Mouse (Mus musculus) midbrain, embryonic 15.5 days (tissue): ENCODE data around the gene H1foo. TPM values are rescaled to one million over a fixed set of nuclear protein-coding genes. Genes with fewer than 3 reads are reported as not detected.

Experiments used
- ATAC-seq: fragments of 200-750 bp; cut with Nextera tagmentation; replicated peaks from 2 replicates; pipeline ENCODE4 v1.8.0; 2017; ENCODE audit warnings: moderate TSS enrichment
- H3K27ac ChIP-seq: fragments of 300-500 bp; sonication (generic); 2 replicates; pipeline ENCODE4 v1.5.1; 2015; ENCODE audit warnings: mild to moderate bottlenecking, inconsistent platforms
- H3K27me3 ChIP-seq: fragments of 300-500 bp; sonication (generic); replicated peaks from 2 replicates; pipeline ENCODE4 v1.6.1; 2015; ENCODE audit warnings: inconsistent platforms
- H3K36me3 ChIP-seq: fragments of 300-500 bp; sonication (generic); replicated peaks from 2 replicates; pipeline ENCODE4 v1.6.1; 2015; ENCODE audit warnings: inconsistent platforms
- H3K4me1 ChIP-seq: fragments of 300-500 bp; sonication (generic); 2 replicates; pipeline ENCODE4 v1.6.1; 2015; ENCODE audit warnings: inconsistent platforms
- H3K4me2 ChIP-seq: fragments of 300-500 bp; sonication (generic); 2 replicates; pipeline ENCODE4 v1.6.1; 2015; ENCODE audit warnings: inconsistent platforms, mild to moderate bottlenecking, moderate library complexity
- H3K4me3 ChIP-seq: fragments of 300-500 bp; sonication (generic); 2 replicates; pipeline ENCODE4 v1.5.1; 2015; ENCODE audit warnings: mild to moderate bottlenecking, inconsistent platforms
- H3K9ac ChIP-seq: fragments of 300-500 bp; sonication (generic); 2 replicates; pipeline ENCODE4 v1.6.1; 2015; ENCODE audit warnings: mild to moderate bottlenecking, inconsistent platforms
- H3K9me3 ChIP-seq: fragments of 300-500 bp; sonication (generic); 2 replicates; pipeline ENCODE4 v1.6.1; 2016; ENCODE audit warnings: inconsistent platforms
- WGBS: fragments of 180-500 bp; shearing (Covaris S2); methylation state at CpG from one replicate; pipeline ENCODE4 v1.1.7; 2015; ENCODE audit warnings: mixed read lengths; 5-methylcytosine and 5-hydroxymethylcytosine counted together
- polyA plus RNA-seq: library from polyadenylated mRNA; unstranded; fragments of >200 nt; fragmentation: Nextera tagmentation; extraction: Ambion mirVana; gene quantifications from 2 replicates; pipeline ENCODE4 v1.2.1, GENCODE M21; 2015

Gene H1foo
- not detected in 2 replicates for polyA plus RNA-seq

DNA sequence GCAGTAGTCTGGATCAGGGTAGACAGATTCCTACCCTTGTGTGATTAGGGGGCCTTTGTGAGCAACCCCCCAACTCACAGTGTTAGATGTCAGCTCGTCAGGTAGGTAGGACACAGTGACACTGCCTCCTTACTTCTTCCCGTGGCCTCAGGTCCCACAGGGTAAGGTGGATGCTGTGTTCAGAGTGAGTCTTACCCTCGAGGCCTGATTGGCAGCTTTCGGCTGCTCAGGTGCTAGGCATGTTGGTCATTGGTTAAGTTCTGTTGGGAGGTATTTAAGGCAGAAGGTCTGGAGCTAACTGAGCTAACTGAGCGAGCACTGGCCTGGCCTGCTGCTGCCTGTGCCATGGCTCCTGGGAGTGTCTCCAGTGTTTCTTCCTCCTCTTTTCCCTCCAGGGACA lies at the start of gene H1foo:
H1foo (plus strand) TSS at position 301 of the 400 bp plus-strand sequence.
- ATAC-seq: no peak

DNA sequence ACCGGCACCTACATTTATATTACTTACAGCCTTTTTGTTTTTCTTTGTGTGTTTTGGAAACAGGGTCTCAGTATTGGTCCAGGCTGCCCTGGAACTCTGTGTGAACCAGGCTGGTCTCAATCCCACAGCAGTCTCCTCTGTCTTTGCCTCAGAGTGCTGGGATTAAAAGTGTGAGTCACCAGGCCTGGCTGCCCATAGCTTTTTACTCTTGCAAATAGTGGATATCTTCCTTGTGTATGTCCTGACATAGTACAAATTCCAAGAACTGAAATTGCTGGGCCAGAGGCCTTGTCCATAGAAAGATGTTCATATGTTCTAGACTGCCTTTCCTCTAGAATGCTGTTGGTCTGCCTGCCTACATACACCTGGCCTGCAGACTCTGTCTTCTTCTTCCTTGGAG lies 48.4 kb upstream of the H1foo start:
- no peak overlapping the region for H3K4me3 ChIP-seq
- H3K27ac ChIP-seq: no peak overlapping the region
- H3K9me3 ChIP-seq: no peaks in the 10 kb centered on the region
- no peak overlapping the region for H3K4me2 ChIP-seq
- no peaks in the 10 kb centered on the region; the same call in 1 of the 2 replicates for H3K27me3 ChIP-seq
- ATAC-seq: no peak
- no peak overlapping the region for H3K9ac ChIP-seq
- WGBS: 51% methylated on average over 1 of the region's 1 CpGs
- H3K4me1 ChIP-seq: peaks cover 13% of the 10 kb centered on the region
- H3K36me3 ChIP-seq: peaks cover 11% of the 10 kb centered on the region; the same call in 1 of the 2 replicates

More for the DNA sequence above, at the start of gene H1foo:
- Histone ChIP-seq H3K4me1 (peaks cover 4% of the 10 kb centered on the region; the same call in 1 of the 2 replicates), H3K9me3 (no peaks in the 10 kb centered on the region), H3K27me3 (no peaks in the 10 kb centered on the region), H3K9ac (no peak within 1 kb of the TSS), H3K27ac (no peak within 1 kb of the TSS), H3K36me3 (no peaks in the 10 kb centered on the region), H3K4me2 (no peak within 1 kb of the TSS), H3K4me3 (no peak within 1 kb of the TSS)
- WGBS: 83% methylated on average over 5 of the region's 5 CpGs

DNA sequence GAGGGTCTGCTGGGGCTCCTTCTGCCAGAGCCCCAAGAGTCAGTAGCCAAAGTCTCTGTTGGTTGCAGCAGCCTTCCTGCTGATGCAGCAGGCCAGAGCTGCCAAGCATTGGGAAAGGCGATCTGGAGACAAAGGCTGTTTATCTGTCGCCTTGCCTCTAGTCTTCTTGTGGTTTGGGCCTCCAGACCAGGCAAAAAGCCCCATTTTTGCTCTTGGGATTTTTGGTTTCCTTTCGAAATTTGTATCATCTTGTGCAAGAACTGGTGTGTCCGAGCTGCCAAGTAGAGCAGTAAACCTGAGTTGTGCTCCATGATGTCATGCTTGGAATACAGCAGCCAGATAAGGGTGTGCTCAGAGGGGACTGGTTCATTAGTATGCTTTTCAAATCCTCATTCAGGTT lies 47.6 kb upstream of the H1foo start:
- no peaks in the 10 kb centered on the region for H3K9me3 ChIP-seq
- H3K27me3 ChIP-seq: no peaks in the 10 kb centered on the region; the same call in 1 of the 2 replicates
- H3K9ac ChIP-seq: no peak overlapping the region
- WGBS: 83% methylated on average over 4 of the region's 4 CpGs
- peaks cover 9% of the 10 kb centered on the region for H3K4me1 ChIP-seq
- H3K4me3 ChIP-seq: no peak overlapping the region
- H3K36me3 ChIP-seq: peaks cover 11% of the 10 kb centered on the region; the same call in 1 of the 2 replicates
- no peak overlapping the region for H3K27ac ChIP-seq
- no peak for ATAC-seq
- H3K4me2 ChIP-seq: no peak overlapping the region

DNA sequence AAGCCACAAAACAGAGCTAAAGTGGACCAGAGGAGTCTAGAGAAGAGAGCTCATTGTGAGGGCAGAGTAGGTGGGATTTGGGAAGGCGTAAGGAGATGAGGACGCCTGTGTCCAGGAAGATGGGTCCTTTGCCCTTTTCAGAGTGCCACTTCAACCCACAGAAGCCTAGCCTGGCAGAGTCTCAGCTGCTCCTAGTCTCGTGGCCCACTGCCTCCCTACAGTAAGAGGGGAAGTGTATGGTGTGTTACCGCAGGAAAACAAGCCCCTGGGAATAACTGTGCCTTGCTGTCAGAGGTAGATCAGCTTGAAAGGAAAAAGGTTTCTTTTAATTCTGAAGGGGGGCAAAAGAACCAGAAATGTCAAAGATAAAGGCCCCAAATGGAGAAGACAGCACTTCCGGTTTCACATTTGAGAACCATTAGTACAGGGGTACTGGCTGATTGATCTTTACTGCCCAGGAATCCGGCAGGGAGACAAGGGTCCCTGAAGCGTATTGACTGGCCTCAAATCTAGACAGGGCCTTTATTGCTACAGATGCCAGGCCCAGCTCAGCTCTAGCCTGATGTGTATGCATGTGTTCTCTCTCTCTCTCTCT lies 46.7 kb upstream of the H1foo start:
- no peak overlapping the region for H3K4me2 ChIP-seq
- H3K27ac ChIP-seq: no peak overlapping the region
- no peaks in the 10 kb centered on the region for H3K9me3 ChIP-seq
- no peak overlapping the region for H3K9ac ChIP-seq
- H3K36me3 ChIP-seq: peaks cover 11% of the 10 kb centered on the region; the same call in 1 of the 2 replicates
- 81% methylated on average over 7 of the region's 7 CpGs for WGBS
- peaks cover 4% of the 10 kb centered on the region; the same call in 1 of the 2 replicates for H3K4me1 ChIP-seq
- no peak overlapping the region for H3K4me3 ChIP-seq
- ATAC-seq: no peak
- no peaks in the 10 kb centered on the region; the same call in 1 of the 2 replicates for H3K27me3 ChIP-seq

DNA sequence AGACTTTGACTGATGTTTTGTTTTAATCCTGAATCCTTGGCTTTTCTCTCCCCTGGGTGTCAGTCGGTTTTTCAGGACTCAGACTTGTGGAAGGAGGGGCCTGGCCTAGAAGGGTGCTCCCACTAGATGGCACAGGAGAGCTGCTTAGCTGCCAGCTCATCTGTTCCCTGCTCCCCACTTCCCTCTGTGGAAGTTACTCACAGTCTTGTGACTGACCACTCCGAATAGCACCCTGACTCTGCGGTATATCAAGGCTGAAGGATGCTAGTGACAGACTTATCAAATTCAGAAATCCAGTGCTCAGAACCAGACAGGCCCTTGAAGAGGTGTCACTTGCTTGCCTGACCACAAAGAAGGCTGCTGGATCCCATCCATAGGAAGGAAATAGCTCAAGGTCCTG lies 43.7 kb upstream of the H1foo start:
- Histone ChIP-seq H3K4me1 (peaks cover 4% of the 10 kb centered on the region; the same call in 1 of the 2 replicates), H3K27ac (no peak overlapping the region), H3K4me3 (no peak overlapping the region), H3K9ac (no peak overlapping the region), H3K9me3 (no peaks in the 10 kb centered on the region), H3K36me3 (peaks cover 16% of the 10 kb centered on the region; the same call in 1 of the 2 replicates), H3K27me3 (no peaks in the 10 kb centered on the region), H3K4me2 (no peak overlapping the region)
- 28% methylated on average over 3 of the region's 3 CpGs for WGBS
- ATAC-seq: peak; percentile 78

DNA sequence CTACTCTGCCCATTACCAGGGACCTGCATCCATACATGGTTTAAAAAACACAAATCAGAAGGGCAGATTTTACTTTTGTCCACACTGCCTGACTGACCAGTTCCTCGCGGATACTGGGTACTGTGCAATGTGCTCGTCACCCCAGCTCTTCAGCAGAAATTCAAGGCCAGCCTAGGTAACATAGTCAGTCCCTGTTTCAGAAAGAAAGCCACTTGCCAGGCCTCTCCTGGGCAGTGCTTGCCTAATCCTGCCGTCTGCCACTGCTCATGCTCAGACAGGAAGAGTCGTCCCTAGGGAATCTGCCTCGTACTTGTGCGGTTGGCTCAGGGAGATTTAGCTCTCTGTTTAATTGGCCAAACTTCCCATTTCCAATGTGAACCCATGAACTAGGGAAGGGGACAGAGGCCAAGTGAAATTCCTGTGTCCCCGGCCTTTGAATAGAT lies 43.2 kb upstream of the H1foo start:
- Histone ChIP-seq H3K27me3 (no peaks in the 10 kb centered on the region), H3K4me2 (no peak overlapping the region), H3K36me3 (peaks cover 16% of the 10 kb centered on the region; the same call in 1 of the 2 replicates), H3K4me3 (no peak overlapping the region), H3K4me1 (peaks cover 4% of the 10 kb centered on the region; the same call in 1 of the 2 replicates), H3K9me3 (no peaks in the 10 kb centered on the region), H3K9ac (no peak overlapping the region), H3K27ac (no peak overlapping the region)
- 70% methylated on average over 8 of the region's 8 CpGs for WGBS
- peak; percentile 30; the same call in 1 of the 2 replicates for ATAC-seq

DNA sequence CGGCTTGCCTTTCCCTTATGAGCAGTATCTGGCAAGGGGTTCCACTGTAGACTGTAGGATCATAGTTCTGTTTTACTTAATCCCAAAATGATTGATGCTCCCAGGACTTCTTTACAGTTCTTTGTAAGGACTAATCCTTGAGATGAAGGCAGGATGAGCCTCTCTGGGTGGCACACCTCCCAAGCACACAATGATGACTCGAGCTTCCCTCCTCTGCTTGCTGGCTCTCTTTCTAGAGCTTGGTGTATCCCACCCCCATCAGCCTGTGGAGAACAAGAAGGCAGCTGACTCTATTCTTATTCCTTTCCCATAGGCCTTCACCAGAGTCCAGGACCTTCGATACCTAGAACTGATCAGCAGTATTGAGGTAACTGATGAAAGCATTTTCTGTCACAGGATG lies 42.2 kb upstream of the H1foo start:
- ATAC-seq: no peak
- no peak overlapping the region for H3K4me2 ChIP-seq
- peaks cover 16% of the 10 kb centered on the region; the same call in 1 of the 2 replicates for H3K36me3 ChIP-seq
- no peaks in the 10 kb centered on the region for H3K27me3 ChIP-seq
- H3K4me1 ChIP-seq: peaks cover 4% of the 10 kb centered on the region; the same call in 1 of the 2 replicates
- H3K9ac ChIP-seq: no peak overlapping the region
- H3K4me3 ChIP-seq: no peak overlapping the region
- H3K27ac ChIP-seq: no peak overlapping the region
- H3K9me3 ChIP-seq: no peaks in the 10 kb centered on the region
- WGBS: 69% methylated on average over 3 of the region's 3 CpGs

DNA sequence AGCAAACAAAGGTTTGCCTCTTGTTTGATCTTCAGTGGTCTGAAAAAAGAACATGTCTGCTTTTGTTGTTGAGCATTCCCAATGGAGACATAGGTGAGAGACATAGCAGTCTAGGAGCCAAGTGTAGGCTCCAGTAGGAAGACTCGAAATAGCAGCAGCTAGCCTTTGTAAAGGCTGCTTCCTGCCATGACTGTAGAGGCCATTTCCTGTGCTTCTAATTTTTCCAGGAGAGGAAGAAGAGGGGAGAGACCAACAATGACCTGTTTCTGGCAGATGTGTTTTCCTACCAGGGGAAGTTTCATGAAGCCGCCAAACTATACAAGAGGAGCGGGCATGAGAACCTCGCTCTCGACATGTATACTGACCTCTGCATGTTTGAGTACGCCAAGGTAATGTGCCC lies 39.2 kb upstream of the H1foo start:
- H3K4me1 ChIP-seq: peaks cover 4% of the 10 kb centered on the region; the same call in 1 of the 2 replicates
- no peak overlapping the region for H3K4me3 ChIP-seq
- ATAC-seq: no peak
- H3K36me3 ChIP-seq: 0 out of 2 replicates have a peak, but pooled peaks cover 5% of the 10 kb centered on the region
- 90% methylated on average over 6 of the region's 6 CpGs for WGBS
- no peak overlapping the region for H3K9ac ChIP-seq
- H3K27ac ChIP-seq: no peak overlapping the region
- no peaks in the 10 kb centered on the region for H3K27me3 ChIP-seq
- H3K9me3 ChIP-seq: no peaks in the 10 kb centered on the region
- no peak overlapping the region for H3K4me2 ChIP-seq

DNA sequence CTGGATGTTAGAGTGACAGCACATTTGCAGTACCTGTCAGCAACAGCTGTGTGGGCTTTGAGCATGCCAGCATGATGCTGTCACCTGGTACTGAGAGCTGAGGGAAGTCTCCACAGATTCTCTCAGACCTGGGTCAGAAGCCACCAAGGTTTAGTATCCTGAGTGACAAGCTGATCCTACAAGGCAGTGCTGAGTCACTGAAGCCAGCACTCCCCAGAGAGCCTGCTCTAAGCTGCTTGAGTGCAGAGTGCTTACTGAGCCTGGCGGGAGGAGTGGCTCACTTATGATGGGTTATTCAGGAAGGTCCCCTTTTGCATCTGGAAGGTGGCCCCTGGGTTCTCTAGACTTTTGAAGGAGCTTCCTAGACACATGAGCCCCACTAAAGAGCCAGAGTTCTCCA lies 38.3 kb upstream of the H1foo start:
- no peak overlapping the region for H3K27ac ChIP-seq
- H3K9me3 ChIP-seq: no peaks in the 10 kb centered on the region
- H3K4me1 ChIP-seq: peaks cover 2% of the 10 kb centered on the region; the same call in 1 of the 2 replicates
- H3K4me2 ChIP-seq: no peak overlapping the region
- no peaks in the 10 kb centered on the region for H3K27me3 ChIP-seq
- no peak for ATAC-seq
- no peak overlapping the region for H3K4me3 ChIP-seq
- H3K9ac ChIP-seq: no peak overlapping the region
- WGBS: 86% methylated on average over 1 of the region's 1 CpGs
- 0 out of 2 replicates have a peak, but pooled peaks cover 5% of the 10 kb centered on the region for H3K36me3 ChIP-seq

DNA sequence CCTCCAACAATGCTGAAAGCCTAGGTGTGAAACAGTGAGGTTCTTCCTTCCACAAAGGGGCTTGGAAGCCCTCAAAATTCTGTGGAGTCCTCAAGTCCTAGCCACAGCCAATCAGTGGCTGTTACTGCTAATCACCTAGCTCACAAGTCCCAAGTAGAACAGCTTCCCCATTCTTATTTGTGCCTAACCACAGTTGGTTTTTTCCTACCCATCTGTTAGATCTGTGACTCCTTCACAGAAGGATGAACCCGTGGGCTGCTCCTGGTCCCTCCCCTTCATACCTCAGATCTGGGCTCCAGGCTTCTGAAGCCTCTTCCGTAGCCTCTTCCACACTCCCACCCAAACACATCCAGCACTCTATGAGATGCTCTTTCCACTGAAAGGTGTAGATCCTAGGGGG lies 37.9 kb upstream of the H1foo start:
- no peaks in the 10 kb centered on the region; the same call in 1 of the 2 replicates for H3K4me1 ChIP-seq
- no peaks in the 10 kb centered on the region for H3K27me3 ChIP-seq
- ATAC-seq: no peak
- H3K4me2 ChIP-seq: no peak overlapping the region
- no peak overlapping the region for H3K4me3 ChIP-seq
- H3K36me3 ChIP-seq: 0 out of 2 replicates have a peak, but pooled peaks cover 5% of the 10 kb centered on the region
- WGBS: 88% methylated on average over 2 of the region's 2 CpGs
- H3K9ac ChIP-seq: no peak overlapping the region
- no peaks in the 10 kb centered on the region for H3K9me3 ChIP-seq
- H3K27ac ChIP-seq: no peak overlapping the region

DNA sequence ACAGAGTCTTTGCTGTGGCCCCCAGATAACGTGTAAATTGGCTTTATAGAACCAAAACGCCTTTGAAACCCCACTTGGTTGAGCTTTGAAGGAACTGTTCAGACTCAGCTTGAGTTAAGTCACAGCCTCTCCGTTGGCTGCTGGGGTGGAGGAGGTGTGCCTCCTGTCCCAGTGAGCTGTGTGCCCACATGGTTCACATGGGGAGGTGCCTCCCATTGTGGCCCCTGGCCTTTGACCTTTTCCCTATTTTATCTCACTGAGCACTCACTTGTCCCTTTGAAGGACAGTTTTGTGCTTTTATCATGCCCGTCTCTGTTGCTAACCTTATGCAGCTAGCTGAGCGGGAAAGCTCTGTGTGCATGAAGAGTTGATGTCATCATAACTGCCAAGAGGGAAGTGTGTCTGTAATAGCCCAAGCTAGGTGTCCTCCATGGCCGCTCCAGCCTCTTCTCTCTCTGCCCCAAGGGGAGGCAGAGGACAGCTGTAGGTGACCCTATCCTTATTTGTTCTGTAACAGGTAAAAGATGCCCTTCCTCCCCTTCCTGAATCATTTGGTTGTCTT lies 36.2 kb upstream of the H1foo start:
- no peak overlapping the region for H3K4me2 ChIP-seq
- no peak for ATAC-seq
- H3K9ac ChIP-seq: no peak overlapping the region
- no peaks in the 10 kb centered on the region for H3K9me3 ChIP-seq
- H3K4me3 ChIP-seq: no peak overlapping the region
- H3K27ac ChIP-seq: no peak overlapping the region
- WGBS: 41% methylated on average over 6 of the region's 6 CpGs
- no peaks in the 10 kb centered on the region for H3K4me1 ChIP-seq
- no peaks in the 10 kb centered on the region for H3K27me3 ChIP-seq
- 0 out of 2 replicates have a peak, but pooled peaks cover 4% of the 10 kb centered on the region for H3K36me3 ChIP-seq

DNA sequence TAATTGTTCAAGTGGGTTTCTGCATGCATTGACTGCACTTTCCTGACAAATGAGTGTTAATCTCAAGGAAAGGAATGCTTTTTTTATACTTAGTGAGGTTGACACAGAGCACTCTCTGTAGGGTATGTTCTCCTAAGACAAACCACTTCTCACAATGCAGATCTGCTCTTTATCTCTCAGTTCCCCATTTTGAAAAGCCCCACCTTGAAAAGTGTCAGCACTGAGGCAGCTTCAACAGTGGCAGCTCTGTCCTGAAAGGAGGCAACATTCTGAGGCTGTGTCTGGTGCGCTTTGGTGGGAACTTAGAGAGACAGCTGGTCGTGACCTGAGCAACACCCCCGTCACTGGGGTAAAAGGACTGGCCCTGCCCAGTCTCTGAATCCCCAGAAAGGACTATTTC lies 35.7 kb upstream of the H1foo start:
- no peak overlapping the region for H3K4me2 ChIP-seq
- H3K4me1 ChIP-seq: no peaks in the 10 kb centered on the region; the same call in 1 of the 2 replicates
- H3K27ac ChIP-seq: no peak overlapping the region
- no peaks in the 10 kb centered on the region for H3K36me3 ChIP-seq
- ATAC-seq: no peak
- H3K4me3 ChIP-seq: no peak overlapping the region
- no peaks in the 10 kb centered on the region for H3K9me3 ChIP-seq
- no peak overlapping the region for H3K9ac ChIP-seq
- 70% methylated on average over 3 of the region's 3 CpGs for WGBS
- no peaks in the 10 kb centered on the region for H3K27me3 ChIP-seq
